Comparison of ENCODE assay signal across 25 mouse cellular contexts in the genomic region with DNA sequence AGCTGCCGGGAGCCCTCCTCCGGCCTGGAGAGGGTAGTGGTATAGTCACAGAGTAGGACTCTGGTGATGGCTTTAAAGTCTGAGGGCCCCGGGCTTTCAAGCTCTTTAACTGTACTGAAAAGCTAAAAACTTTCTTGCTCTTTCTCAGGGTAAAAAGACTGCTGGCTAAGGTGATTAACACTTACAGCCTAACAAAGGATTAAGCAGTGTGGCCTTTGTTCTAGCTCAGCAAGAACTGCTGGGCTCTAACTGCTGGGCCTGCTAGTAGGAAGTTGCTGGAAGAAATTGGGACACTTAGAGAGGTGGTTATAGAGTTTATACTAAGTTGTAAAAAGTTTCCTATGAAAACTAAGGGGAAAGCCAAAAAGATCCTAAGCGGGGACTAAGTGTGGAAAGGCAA. TPM values are rescaled to one million over a fixed set of nuclear protein-coding genes. Genes with fewer than 3 reads are reported as not detected.
DNase-seq lines count a peak whose midpoint lies in the region; ATAC-seq and TF ChIP-seq lines count a peak whose summit lies in the region.
"Had no signal": no experiment of that assay in that cellular context is flagged by ENCODE, and none has a peak within 500 bp of the region (broad histone marks: within the 10 kb centered on the region; RNA-seq: fewer than 3 reads in every experiment).

No protein-coding gene starts in this region.

- H3K9me3 ChIP-seq in intestine, embryonic 14.5 days (ENCODE audit: control insufficient read depth, low read length) = no peaks in the 10 kb centered on the region
- H3K9me3 ChIP-seq: embryonic facial prominence, embryonic 13.5 days; forebrain, embryonic 13.5 days; heart, embryonic 15.5 days; hindbrain, embryonic 10.5 days had no signal

- peak overlapping the region; percentile 14; the same call in 1 of the 2 replicates for H3K27ac ChIP-seq in intestine, embryonic 14.5 days (ENCODE audit: low read depth)
- peak overlapping the region; percentile 38; the same call in 1 of the 2 replicates for H3K27ac ChIP-seq in small intestine, adult 2 months (ENCODE audit: insufficient read depth, low read depth, low read length)
- H3K27ac ChIP-seq: embryonic facial prominence, embryonic 13.5 days; forebrain, embryonic 13.5 days; gastrocnemius, adult 2 months; heart, embryonic 15.5 days; hindbrain, embryonic 10.5 days; hindbrain, embryonic 14.5 days had no signal

- H3K4me3 ChIP-seq in intestine, embryonic 14.5 days (ENCODE audit: low read depth, low read length) = no peak overlapping the region
- H3K4me3 ChIP-seq in small intestine, adult 2 months (ENCODE audit: low read depth, low read length) = no peak overlapping the region
- H3K4me3 ChIP-seq: embryonic facial prominence, embryonic 13.5 days; forebrain, embryonic 13.5 days; gastrocnemius, adult 2 months; heart, embryonic 15.5 days; hindbrain, embryonic 10.5 days had no signal

- intact Hi-C loops in heart, postnatal 14 days (cut with DNase I) = no loop called here

- H3K9ac ChIP-seq in intestine, embryonic 14.5 days (ENCODE audit: low read length) = no peak overlapping the region
- H3K9ac ChIP-seq: embryonic facial prominence, embryonic 13.5 days; forebrain, embryonic 13.5 days; forebrain, postnatal 0 days; heart, embryonic 15.5 days; hindbrain, embryonic 14.5 days had no signal

- no peak for TF ChIP-seq POLR2A in small intestine, adult 2 months (IDR thresholded peaks at IDR 0.05; ENCODE audit: low read depth, low read length)

- WGBS in intestine, embryonic 14.5 days = 15% methylated on average over 4 of the region's 4 CpGs
- WGBS in small intestine, adult 2 months = 39% methylated on average over 4 of the region's 4 CpGs

- H3K36me3 ChIP-seq in intestine, embryonic 14.5 days (ENCODE audit: control insufficient read depth, insufficient read depth, low read length) = peaks cover 78% of the 10 kb centered on the region
- H3K36me3 ChIP-seq in small intestine, adult 2 months (ENCODE audit: control insufficient read depth, insufficient read depth, low read length) = peaks cover 42% of the 10 kb centered on the region

- ATAC-seq in intestine, embryonic 14.5 days (replicated peaks; ENCODE audit: low FRiP score, low TSS enrichment, low read depth) = peak; percentile 29; the same call in 1 of the 2 replicates
- ATAC-seq: CD4-positive, CD25-positive, alpha-beta regulatory T cell, adult 4 months; forebrain, embryonic 13.5 days; forebrain, postnatal 0 days had no signal

- no peak overlapping the region for H3K4me2 ChIP-seq in intestine, embryonic 14.5 days (ENCODE audit: low read length)
- H3K4me2 ChIP-seq: embryonic facial prominence, embryonic 13.5 days; forebrain, embryonic 13.5 days; heart, embryonic 11.5 days; heart, embryonic 15.5 days; hindbrain, embryonic 14.5 days had no signal

- TF ChIP-seq CTCF in small intestine, adult 2 months (IDR thresholded peaks at IDR 0.05; ENCODE audit: extremely low read depth, insufficient read length, insufficient replicate concordance, low read depth, low read length) = no peak

- no peaks in the 10 kb centered on the region for H3K27me3 ChIP-seq in intestine, embryonic 14.5 days (replicated peaks; ENCODE audit: control insufficient read depth, insufficient read depth, low read length)
- H3K27me3 ChIP-seq in small intestine, adult 2 months (ENCODE audit: control insufficient read depth, insufficient read depth, low read length) = no peaks in the 10 kb centered on the region
- H3K27me3 ChIP-seq: embryonic facial prominence, embryonic 13.5 days; forebrain, embryonic 13.5 days; heart, embryonic 15.5 days had no signal

- peak; percentile 40 for DNase-seq in heart, adult 11 months
- DNase-seq in heart, postnatal 14 days = no peak
- DNase-seq in ES-CJ7 (ENCODE audit: low read depth, low spot score) (peak; percentile 33), adipocyte (ENCODE audit: low spot score) (no peak)
- no peak for DNase-seq in intestine, embryonic 14.5 days (ENCODE audit: low spot score)
- DNase-seq in layer of hippocampus, adult 9-11 months = no peak
- DNase-seq: adrenal gland, postnatal 25 days; B cell, adult 2 months; cerebellum, adult 18-20 months; cerebellum, adult 9-11 months; cerebellum, postnatal 36 days; forebrain, postnatal 0 days; gastrocnemius, adult 2 months; gastrocnemius, postnatal 25 days; kidney, adult 18-20 months had no signal

- H3K4me1 ChIP-seq in intestine, embryonic 14.5 days (replicated peaks; ENCODE audit: control insufficient read depth, insufficient read depth, low read length) = peaks cover 9% of the 10 kb centered on the region; the same call in 1 of the 2 replicates
- H3K4me1 ChIP-seq in small intestine, adult 2 months (ENCODE audit: control insufficient read depth, insufficient read depth, insufficient read length, low read length) = peaks cover 4% of the 10 kb centered on the region; the same call in 1 of the 2 replicates
- H3K4me1 ChIP-seq: embryonic facial prominence, embryonic 13.5 days; forebrain, embryonic 13.5 days; heart, embryonic 15.5 days; hindbrain, embryonic 10.5 days had no signal

RNA-seq across cellular contexts. Expression of gene Syt2, which starts 37.3 kb away (rescaled TPM):
- total RNA-seq in heart, postnatal 14 days (2021) = not detected
- polyA plus RNA-seq in intestine, embryonic 14.5 days (2014; fragmentation: Nextera tagmentation; extraction: Ambion mirVana) = 2.1 and 2.9 TPM in 2 replicates
- 1.2 and 3.0 TPM in 2 replicates for polyA plus RNA-seq in small intestine, adult 2 months (2012; rRNA removed)
- total RNA-seq: gastrocnemius, adult 2 months; heart, postnatal 25 days had no signal

RNA-seq across cellular contexts. Expression of gene Kdm5b, which starts 49.2 kb away (rescaled TPM):
- 10 to 100 TPM; 25.5 to 25.8 TPM for total RNA-seq in heart, postnatal 14 days (2021)
- 54.2 and 59.9 TPM in 2 replicates for polyA plus RNA-seq in intestine, embryonic 14.5 days (2014; fragmentation: Nextera tagmentation; extraction: Ambion mirVana)
- polyA plus RNA-seq in small intestine, adult 2 months (2012; rRNA removed) = 3.8 and 10.8 TPM in 2 replicates

RNA-seq across cellular contexts. Expression of gene Mgat4e, which starts 59.7 kb away (rescaled TPM):
- total RNA-seq in heart, postnatal 14 days (2021) = not detected
- polyA plus RNA-seq in intestine, embryonic 14.5 days (2014; fragmentation: Nextera tagmentation; extraction: Ambion mirVana) = not detected in 2 replicates
- polyA plus RNA-seq in small intestine, adult 2 months (2012; rRNA removed) = not detected in 2 replicates
- total RNA-seq: adrenal gland, adult 18-20 months; adrenal gland, postnatal 25 days; forebrain, postnatal 0 days; gastrocnemius, adult 2 months; gastrocnemius, postnatal 25 days; heart, postnatal 25 days had no signal
- polyA plus RNA-seq: CD4-positive, CD25-positive, alpha-beta regulatory T cell, adult 4 months; embryonic facial prominence, embryonic 13.5 days; forebrain, embryonic 13.5 days; forebrain, postnatal 0 days; heart, embryonic 11.5 days; heart, embryonic 15.5 days; hindbrain, embryonic 10.5 days; hindbrain, embryonic 14.5 days had no signal

Comparison
In these comparisons a context has a peak if more than half of its experiments do, and no peak if none do; other contexts are left out.
1. DNase-seq: peak in heart, adult 11 months (single experiment) and ES-CJ7 (single experiment); none in heart, postnatal 14 days (0 of 2), intestine, embryonic 14.5 days (single experiment), adipocyte (single experiment) and layer of hippocampus, adult 9-11 months (single experiment).